Mouse (Mus musculus) heart, embryonic 12.5 days (tissue): ENCODE data around the gene Amh. TPM values are rescaled to one million over a fixed set of nuclear protein-coding genes. Genes with fewer than 3 reads are reported as not detected.
A peak's percentile ranks its signal among the peaks of the same experiment; 100 is the strongest.
"Not testable (repeated sequence)": the region's sequence is repeated elsewhere in the genome, so short reads cannot be mapped to it uniquely, and the experiment has no call there.

ENCODE experiments used
- ATAC-seq: fragments of 200-750 bp; cut with Nextera tagmentation; 2 replicates; pipeline ENCODE4 v1.8.0; 2017; ENCODE audit warnings: moderate TSS enrichment, moderate library complexity; ENCODE audit not compliant: insufficient number of reproducible peaks, low FRiP score
- H3K27ac ChIP-seq: fragments of 300-500 bp; sonication (generic); 2 replicates; pipeline ENCODE4 v1.5.1; 2016; ENCODE audit warnings: mild to moderate bottlenecking, moderate library complexity; ENCODE audit not compliant: poor library complexity, severe bottlenecking
- H3K27me3 ChIP-seq: fragments of 300-500 bp; sonication (generic); replicated peaks from 2 replicates; pipeline ENCODE4 v1.6.1; 2016; ENCODE audit warnings: mild to moderate bottlenecking, moderate library complexity
- H3K36me3 ChIP-seq: fragments of 300-500 bp; sonication (generic); 2 replicates; pipeline ENCODE4 v1.6.1; 2016; ENCODE audit warnings: mild to moderate bottlenecking, moderate library complexity
- H3K4me1 ChIP-seq: fragments of 300-500 bp; sonication (generic); replicated peaks from 2 replicates; pipeline ENCODE4 v1.6.1; 2016; ENCODE audit warnings: mild to moderate bottlenecking
- H3K4me2 ChIP-seq: fragments of 300-500 bp; sonication (generic); 2 replicates; pipeline ENCODE4 v1.6.1; 2016; ENCODE audit warnings: mild to moderate bottlenecking, moderate library complexity
- H3K4me3 ChIP-seq: fragments of 300-500 bp; sonication (generic); 2 replicates; pipeline ENCODE4 v1.5.1; 2016; ENCODE audit warnings: mild to moderate bottlenecking
- H3K9ac ChIP-seq: fragments of 300-500 bp; sonication (generic); 2 replicates; pipeline ENCODE4 v1.6.1; 2016; ENCODE audit warnings: mild to moderate bottlenecking, moderate library complexity
- H3K9me3 ChIP-seq: fragments of 300-500 bp; sonication (generic); replicated peaks from 2 replicates; pipeline ENCODE4 v1.6.1; 2016; ENCODE audit warnings: mild to moderate bottlenecking, moderate library complexity
- WGBS: fragments of 180-500 bp; shearing (Covaris S2); methylation state at CpG from one replicate; pipeline ENCODE4 v1.1.7; 2016; 5-methylcytosine and 5-hydroxymethylcytosine counted together
- polyA plus RNA-seq: library from polyadenylated mRNA; unstranded; fragments of >200 nt; fragmentation: Nextera tagmentation; extraction: Ambion mirVana; gene quantifications from 2 replicates; pipeline ENCODE4 v1.2.1, GENCODE M21; 2016

Gene Amh
- polyA plus RNA-seq, 1 experiment from 2014 or later: 0.23 TPM

- H3K4me2 ChIP-seq: no peak overlapping the region
- peaks cover 4% of the 10 kb centered on the region; the same call in 1 of the 2 replicates for H3K4me1 ChIP-seq
- ATAC-seq: no peak
- H3K36me3 ChIP-seq: no peaks in the 10 kb centered on the region
- no peak overlapping the region for H3K27ac ChIP-seq
- H3K4me3 ChIP-seq: no peak overlapping the region
- H3K9ac ChIP-seq: no peak overlapping the region
- H3K9me3 ChIP-seq: no peaks in the 10 kb centered on the region
- H3K27me3 ChIP-seq: no peaks in the 10 kb centered on the region
- 83% methylated on average over 5 of the region's 5 CpGs for WGBS
Observed at GRCm38 (mm10) chr10:80822528-80822927, 17.5 kb downstream of the Amh start.

- H3K27ac ChIP-seq: no peak overlapping the region
- peaks cover under 1% of the 10 kb centered on the region for H3K36me3 ChIP-seq
- peaks cover 12% of the 10 kb centered on the region for H3K4me1 ChIP-seq
- H3K4me3 ChIP-seq: no peak overlapping the region
- no peak overlapping the region for H3K9ac ChIP-seq
- no peak for ATAC-seq
- H3K4me2 ChIP-seq: no peak overlapping the region
- WGBS: 77% methylated on average over 1 of the region's 1 CpGs
- H3K27me3 ChIP-seq: no peaks in the 10 kb centered on the region
- no peaks in the 10 kb centered on the region for H3K9me3 ChIP-seq
Observed at GRCm38 (mm10) chr10:80823316-80823715, 18.3 kb downstream of the Amh start.

GRCm38 (mm10) chr10:80823847-80824643, 19.0 kb downstream of the Amh start:
- peaks cover 14% of the 10 kb centered on the region for H3K4me1 ChIP-seq
- peak overlapping the region; percentile 18; the same call in 1 of the 2 replicates for H3K27ac ChIP-seq
- H3K36me3 ChIP-seq: peaks cover 5% of the 10 kb centered on the region
- no peaks in the 10 kb centered on the region for H3K9me3 ChIP-seq
- H3K27me3 ChIP-seq: no peaks in the 10 kb centered on the region
- 0 out of 2 replicates have a peak overlapping the region, but pooled peaks have one; percentile 13 for H3K9ac ChIP-seq
- 60% methylated on average over 8 of the region's 8 CpGs for WGBS
- H3K4me3 ChIP-seq: no peak overlapping the region
- H3K4me2 ChIP-seq: no peak overlapping the region
- no peak for ATAC-seq

GRCm38 (mm10) chr10:80824827-80825226, 19.8 kb downstream of the Amh start:
- Histone ChIP-seq H3K4me2 (no peak overlapping the region), H3K27ac (no peak overlapping the region), H3K9ac (no peak overlapping the region), H3K27me3 (no peaks in the 10 kb centered on the region), H3K9me3 (no peaks in the 10 kb centered on the region), H3K4me3 (no peak overlapping the region), H3K36me3 (peaks cover 13% of the 10 kb centered on the region), H3K4me1 (peaks cover 22% of the 10 kb centered on the region)
- WGBS: 73% methylated on average over 2 of the region's 2 CpGs
- ATAC-seq: no peak

GRCm38 (mm10) chr10:80826151-80827062, 21.4 kb downstream of the Amh start, which contains the start of gene Oaz1:
TSS of gene Oaz1 (plus strand) at chr10:80826656.
- Histone ChIP-seq H3K4me2 (peak within 1 kb of the TSS; percentile 99), H3K27me3 (no peaks in the 10 kb centered on the region), H3K9me3 (no peaks in the 10 kb centered on the region), H3K9ac (peak within 1 kb of the TSS; percentile 93), H3K36me3 (peaks cover 24% of the 10 kb centered on the region), H3K4me1 (peaks cover 37% of the 10 kb centered on the region), H3K27ac (peak within 1 kb of the TSS; percentile 94), H3K4me3 (peak within 1 kb of the TSS; percentile 90)
- peak; percentile 97 for ATAC-seq
- under 1% methylated on average over 82 of the region's 82 CpGs for WGBS

GRCm38 (mm10) chr10:80827063-80827869, 22.2 kb downstream of the Amh start:
- no peaks in the 10 kb centered on the region for H3K9me3 ChIP-seq
- H3K27me3 ChIP-seq: no peaks in the 10 kb centered on the region
- peaks cover 24% of the 10 kb centered on the region for H3K36me3 ChIP-seq
- H3K4me2 ChIP-seq: peak overlapping the region; percentile 99
- 7% methylated on average over 29 of the region's 29 CpGs for WGBS
- H3K27ac ChIP-seq: peak overlapping the region; percentile 94
- peaks cover 45% of the 10 kb centered on the region for H3K4me1 ChIP-seq
- peak overlapping the region; percentile 90 for H3K4me3 ChIP-seq
- H3K9ac ChIP-seq: peak overlapping the region; percentile 93
- ATAC-seq: no peak

GRCm38 (mm10) chr10:80827870-80828420, 22.9 kb downstream of the Amh start:
- no peak for ATAC-seq
- Histone ChIP-seq H3K4me3 (peak overlapping the region; percentile 90), H3K9me3 (no peaks in the 10 kb centered on the region), H3K4me1 (peaks cover 45% of the 10 kb centered on the region), H3K27ac (no peak overlapping the region), H3K27me3 (peaks cover 3% of the 10 kb centered on the region; the same call in 1 of the 2 replicates), H3K36me3 (peaks cover 24% of the 10 kb centered on the region), H3K4me2 (peak overlapping the region; percentile 99), H3K9ac (peak overlapping the region; percentile 93)
- 77% methylated on average over 10 of the region's 10 CpGs for WGBS

- Histone ChIP-seq H3K4me3 (peak overlapping the region; percentile 90), H3K9ac (peak overlapping the region; percentile 93; the same call in 1 of the 2 replicates), H3K36me3 (peaks cover 24% of the 10 kb centered on the region), H3K4me2 (peak overlapping the region; percentile 99), H3K4me1 (peaks cover 45% of the 10 kb centered on the region)
- ATAC-seq, H3K9me3 ChIP-seq, H3K27ac ChIP-seq, H3K27me3 ChIP-seq: not testable (repeated sequence)
- WGBS: 82% methylated on average over 7 of the region's 9 CpGs
Observed at GRCm38 (mm10) chr10:80828587-80828986, 23.5 kb downstream of the Amh start.

- Histone ChIP-seq H3K9me3 (0 out of 2 replicates have a peak, but pooled peaks cover 5% of the 10 kb centered on the region), H3K27me3 (peaks cover 20% of the 10 kb centered on the region), H3K36me3 (peaks cover 24% of the 10 kb centered on the region), H3K9ac (0 out of 2 replicates have a peak overlapping the region, but pooled peaks have one; percentile 3), H3K4me3 (no peak overlapping the region), H3K27ac (no peak overlapping the region), H3K4me1 (peaks cover 47% of the 10 kb centered on the region), H3K4me2 (peak overlapping the region; percentile 11; the same call in 1 of the 2 replicates)
- ATAC-seq: no peak
- WGBS: 50% methylated on average over 1 of the region's 1 CpGs
Observed at GRCm38 (mm10) chr10:80829359-80830278, 24.6 kb downstream of the Amh start.
